Mouse (Mus musculus) testis, adult 2 months (tissue): ENCODE data around the gene Hint1.

Experiments
- CTCF ChIP-seq: fragments of 200-500 bp; IDR thresholded peaks from 2 replicates; pipeline ENCODE4 v1.5.1; 2012; ENCODE audit warnings: low read depth, mild to moderate bottlenecking, inconsistent platforms, low read length, moderate library complexity; ENCODE audit not compliant: control insufficient read depth, insufficient read depth, insufficient replicate concordance
- POLR2A ChIP-seq: fragments of 200-500 bp; IDR thresholded peaks from 2 replicates; pipeline ENCODE4 v1.6.1; 2012; ENCODE audit warnings: low read depth, mild to moderate bottlenecking, inconsistent platforms, low read length, moderate library complexity; ENCODE audit not compliant: control insufficient read depth

- TF ChIP-seq CTCF, result no peak
- no peak for TF ChIP-seq POLR2A
These were observed 41.1 kb downstream of the Hint1 start for GRCm38 (mm10) chr11:54907259-54907658.
